Mouse (Mus musculus) heart, postnatal 36 days (tissue): ENCODE results near the gene Ndufab1. TPM values are rescaled to one million over a fixed set of nuclear protein-coding genes. Genes with fewer than 3 reads are reported as not detected.

Experiments
- DNase-seq, 2 experiments: peaks; one replicate each; pipeline ENCODE4 v3.0.0; 2021 to 2022
- intact Hi-C: fragments of 180-260 bp; cut with DNase I; formaldehyde crosslinking; loops from one replicate; pipeline ENCODE4 v1.15.1; 2025
- total RNA-seq, 2 experiments: library from RNA; stranded (reverse); gene quantifications; 2 replicates each; pipeline ENCODE4 v1.2.3; 2021

Ndufab1 gene
- total RNA-seq, 2 experiments from 2014 or later = 1,629 to 1,738 TPM

- DNase-seq = no peak
- intact Hi-C loops = no loop called here
Measured at GRCm38 (mm10) chr7:122079798-122080554, 21.7 kb downstream of the Ndufab1 start.

- intact Hi-C loops = no loop called here
Measured at GRCm38 (mm10) chr7:122074374-122074773, 27.3 kb downstream of the Ndufab1 start.

GRCm38 (mm10) chr7:122067517-122068381, 33.9 kb downstream of the Ndufab1 start:
- intact Hi-C loops = loop anchor here (2.0 to 5.0 kb wide), 4 partner anchors 33 to 360 kb away; partner anchors contain the start of genes Cog7, Dctn5, Ndufab1 and Palb2
- no peak for DNase-seq

More at GRCm38 (mm10) chr7:122074374-122074773, 27.3 kb downstream of the Ndufab1 start:
- no peak for DNase-seq

GRCm38 (mm10) chr7:122066945-122067516, 34.7 kb downstream of the Ndufab1 start, which contains the start of the genes Ubfd1 and Ears2:
Gene Ubfd1 (plus strand): TSS chr7:122067175.
Gene Ears2 (minus strand): TSS chr7:122067263.
- peak; percentile 94 to 98 for DNase-seq

GRCm38 (mm10) chr7:122066102-122066944, 35.4 kb downstream of the Ndufab1 start:
- no peak for DNase-seq
- intact Hi-C loops = loop anchor here (2.0 to 5.0 kb wide), 4 partner anchors 34 to 359 kb away; partner anchors contain the start of genes Cog7, Dctn5, Ndufab1 and Palb2

More at GRCm38 (mm10) chr7:122066945-122067516, 34.7 kb downstream of the Ndufab1 start, which contains the start of the genes Ubfd1 and Ears2:
- intact Hi-C loops = loop anchor here (2.0 to 5.0 kb wide), 4 partner anchors 34 to 360 kb away; partner anchors contain the start of genes Cog7, Dctn5, Ndufab1 and Palb2

- no peak for DNase-seq
- intact Hi-C loops = loop anchor here (2.0 to 5.0 kb wide), 4 partner anchors 35 to 358 kb away; partner anchors contain the start of genes Cog7, Dctn5, Ndufab1 and Palb2
Measured at GRCm38 (mm10) chr7:122065656-122066055, 36.0 kb downstream of the Ndufab1 start.

- intact Hi-C loops = no loop called here
- DNase-seq = no peak
Measured at GRCm38 (mm10) chr7:122056633-122057032, 45.1 kb downstream of the Ndufab1 start.

GRCm38 (mm10) chr7:122050834-122051233, 50.9 kb downstream of the Ndufab1 start:
- intact Hi-C loops = no loop called here
- no peak for DNase-seq

GRCm38 (mm10) chr7:122048191-122048590, 53.5 kb downstream of the Ndufab1 start:
- DNase-seq = no peak
- intact Hi-C loops = no loop called here

GRCm38 (mm10) chr7:122046813-122047212, 54.9 kb downstream of the Ndufab1 start:
- intact Hi-C loops = no loop called here
- no peak for DNase-seq

GRCm38 (mm10) chr7:122045711-122046110, 56.0 kb downstream of the Ndufab1 start:
- intact Hi-C loops = no loop called here
- DNase-seq = no peak

GRCm38 (mm10) chr7:122045181-122045634, 56.5 kb downstream of the Ndufab1 start:
- peak; percentile 28 to 45 for DNase-seq
- intact Hi-C loops = no loop called here

GRCm38 (mm10) chr7:122044106-122044505, 57.6 kb downstream of the Ndufab1 start:
- intact Hi-C loops = no loop called here

More at GRCm38 (mm10) chr7:122044106-122044505, 57.6 kb downstream of the Ndufab1 start:
- no peak for DNase-seq

Other genes starting within 250 kb of the Ndufab1 start
- gene Scnn1b, start 236.8 kb downstream of the Ndufab1 start, total RNA-seq = not detected
- 10 to 100 TPM; 17.2 to 17.5 TPM for gene Cog7, start 120.2 kb downstream of the Ndufab1 start, total RNA-seq
- gene Gga2, start 80.7 kb downstream of the Ndufab1 start, total RNA-seq = 10 to 100 TPM; 26.8 to 30.9 TPM
- gene Ubfd1, start 34.7 kb downstream of the Ndufab1 start, total RNA-seq = 10 to 100 TPM; 34.7 to 36.0 TPM
- gene Ears2, start 34.6 kb downstream of the Ndufab1 start, total RNA-seq = 10 to 100 TPM; 11.6 to 13.8 TPM
- 1 to 10 TPM in 1 of 2 experiments, under 1 TPM in 1; 0.94 to 1.5 TPM for gene Palb2, start 31.1 kb upstream of the Ndufab1 start, total RNA-seq
- 10 to 100 TPM; 26.8 to 29.6 TPM for gene Dctn5, start 31.2 kb upstream of the Ndufab1 start, total RNA-seq
- 1 to 10 TPM in 1 of 2 experiments, under 1 TPM in 1; 0.86 to 1.2 TPM for gene Plk1, start 57.6 kb upstream of the Ndufab1 start, total RNA-seq
- not detected for gene Ern2, start 84.3 kb upstream of the Ndufab1 start, total RNA-seq
- gene Chp2, start 117.6 kb upstream of the Ndufab1 start, total RNA-seq = 1 to 10 TPM; 3.8 to 4.1 TPM
- gene Prkcb, start 186.9 kb upstream of the Ndufab1 start, total RNA-seq = 1 to 10 TPM; 3.2 to 4.9 TPM